Mouse (Mus musculus): Measurements from ENCODE around the gene Gtf2h3.
A peak's percentile ranks its signal among the peaks of the same experiment; 100 is the strongest.
"Not testable (repeated sequence)": the region's sequence is repeated elsewhere in the genome, so short reads cannot be mapped to it uniquely, and the experiment has no call there.

Gene Gtf2h3

DNA sequence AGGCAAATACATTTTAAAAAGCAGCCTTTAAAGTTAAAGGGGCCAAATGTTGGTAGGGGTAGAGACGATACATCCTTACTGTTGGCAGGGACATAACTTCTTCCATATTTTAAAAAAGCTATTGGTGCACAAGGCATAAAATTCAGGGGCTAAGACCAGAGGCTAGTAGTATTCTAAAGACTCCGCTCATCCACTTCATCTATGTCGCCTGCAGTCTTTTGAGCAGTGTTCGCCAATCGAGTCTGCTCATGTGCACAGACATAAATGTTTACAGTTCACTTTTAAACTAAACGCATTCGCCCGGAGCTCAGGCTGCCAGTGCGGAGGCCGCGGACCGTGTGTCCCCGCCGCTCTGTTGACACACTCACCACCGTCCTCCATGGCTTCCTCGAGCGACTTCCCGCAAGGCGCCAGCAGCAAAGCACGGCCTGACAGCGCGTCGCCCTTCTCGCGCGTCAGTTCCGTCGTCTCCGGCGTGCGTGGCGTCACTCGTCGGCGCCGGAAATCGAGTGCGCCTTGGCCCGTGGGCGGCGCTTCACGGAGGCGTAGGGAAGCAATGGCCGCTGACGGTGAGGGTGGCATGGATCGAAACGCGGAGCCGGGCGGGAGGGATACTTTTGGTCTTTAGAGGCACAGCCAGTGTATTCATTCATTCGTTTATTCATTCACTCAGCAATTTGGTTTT, at the start of gene Gtf2h3, which contains the start of gene Eif2b1:
Gene Gtf2h3, plus strand, starts transcription at position 508 of the 685 bp plus-strand sequence.
Gene Eif2b1, minus strand, starts transcription at position 499 of the 685 bp plus-strand sequence.
- peak; percentile 85 for DNase-seq (ENCODE audit: low spot score)

- DNase-seq (ENCODE audit: low spot score): no peak
These were observed 49.7 kb upstream of the Gtf2h3 start for GRCm38 (mm10) chr5:124529191-124529651.

DNA sequence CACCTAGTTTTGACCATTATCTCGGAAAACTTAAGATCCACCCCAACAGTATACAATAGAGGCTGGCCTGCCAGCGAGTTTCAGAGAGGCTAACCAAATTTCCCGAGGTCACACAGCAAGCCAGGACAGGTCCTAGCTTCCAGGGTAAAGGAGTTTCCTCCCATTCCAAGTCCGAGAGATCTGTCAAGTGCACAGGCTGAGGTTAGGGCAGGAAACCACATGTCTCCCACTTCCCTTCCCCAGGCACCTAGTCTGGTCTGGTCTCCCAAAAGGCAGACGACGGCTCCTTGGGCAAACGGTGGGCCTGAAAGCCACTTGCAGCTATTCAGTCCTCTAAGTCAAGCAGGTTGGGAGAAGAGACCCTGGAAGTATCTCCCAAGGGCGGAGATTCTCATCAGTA, 49.2 kb upstream of the Gtf2h3 start:
- no peak for DNase-seq (ENCODE audit: low spot score)

GRCm38 (mm10) chr5:124530655-124531582, 48.0 kb upstream of the Gtf2h3 start, which contains the start of gene Rilpl1:
TSS of gene Rilpl1 (minus strand) at chr5:124531391.
- peak; percentile 77 for DNase-seq (ENCODE audit: low spot score)

DNA sequence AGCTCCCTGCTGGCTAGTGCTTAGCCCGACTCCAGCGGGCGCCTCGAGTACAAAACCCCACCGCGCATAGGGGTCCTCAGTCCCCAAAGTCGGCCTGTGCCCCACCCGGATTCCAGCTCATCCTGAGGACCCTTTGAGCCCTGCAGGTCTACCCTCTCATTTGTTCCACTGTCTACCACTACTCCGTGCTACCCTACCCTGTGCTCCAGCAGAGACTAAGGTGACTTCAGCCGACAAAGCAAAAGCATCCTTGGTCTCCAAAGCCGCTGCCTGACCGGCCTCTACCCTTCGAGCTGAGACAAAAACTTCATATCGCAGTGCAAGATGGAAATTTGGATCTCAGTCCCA, 47.4 kb upstream of the Gtf2h3 start:
- DNase-seq (ENCODE audit: low spot score): no peak

GRCm38 (mm10) chr5:124532451-124532850, 46.5 kb upstream of the Gtf2h3 start:
- DNase-seq (ENCODE audit: low spot score): no peak

- no peak for DNase-seq (ENCODE audit: low spot score)
These were observed 43.9 kb upstream of the Gtf2h3 start for GRCm38 (mm10) chr5:124535016-124535415.

- DNase-seq (ENCODE audit: low spot score): no peak
These were observed 42.2 kb upstream of the Gtf2h3 start for GRCm38 (mm10) chr5:124536776-124537175.

DNA sequence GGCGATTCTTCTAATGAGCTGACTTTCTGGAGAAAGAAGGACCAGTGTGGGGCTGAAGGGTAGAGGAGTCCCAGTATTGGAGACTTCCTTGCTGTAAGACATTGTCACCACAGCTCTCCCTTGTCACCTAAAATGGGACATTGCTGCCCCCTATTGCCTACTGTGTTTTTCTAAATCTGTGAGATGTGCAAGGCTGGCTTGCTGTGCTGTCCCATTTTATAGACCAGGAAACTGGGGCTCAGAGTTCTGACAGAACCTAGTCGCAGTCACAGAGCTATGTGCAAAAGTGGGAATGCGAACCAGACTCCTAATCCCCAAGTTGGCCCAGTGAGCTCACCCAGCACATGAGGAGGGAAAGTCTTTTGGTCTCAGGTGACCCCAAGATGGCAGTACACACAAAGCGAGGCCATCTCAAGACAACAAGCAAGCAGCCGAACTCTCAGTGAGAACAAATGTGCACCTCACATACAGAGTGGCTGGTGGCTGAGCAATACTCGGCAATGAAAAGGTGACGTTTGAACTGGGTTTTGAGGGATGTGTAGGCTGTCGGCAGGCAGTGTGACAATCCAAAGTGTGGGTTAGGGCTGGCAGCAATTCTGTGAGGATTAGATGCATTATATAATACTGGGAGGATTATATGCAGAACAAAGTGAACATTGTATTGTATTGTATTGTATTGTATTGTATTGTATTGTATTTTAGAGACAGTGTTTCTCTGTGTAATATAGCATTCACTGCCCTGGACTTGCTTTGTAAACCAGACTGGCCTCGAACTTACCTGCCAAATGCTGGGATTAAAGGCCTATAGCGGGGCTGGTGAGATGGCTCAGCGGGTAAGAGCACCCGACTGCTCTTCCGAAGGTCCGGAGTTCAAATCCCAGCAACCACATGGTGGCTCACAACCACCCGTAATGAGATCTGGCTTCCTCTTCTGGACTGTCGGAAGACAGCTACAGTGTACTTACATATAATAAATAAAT, 39.8 kb upstream of the Gtf2h3 start:
- no peak for DNase-seq (ENCODE audit: low spot score)

DNA sequence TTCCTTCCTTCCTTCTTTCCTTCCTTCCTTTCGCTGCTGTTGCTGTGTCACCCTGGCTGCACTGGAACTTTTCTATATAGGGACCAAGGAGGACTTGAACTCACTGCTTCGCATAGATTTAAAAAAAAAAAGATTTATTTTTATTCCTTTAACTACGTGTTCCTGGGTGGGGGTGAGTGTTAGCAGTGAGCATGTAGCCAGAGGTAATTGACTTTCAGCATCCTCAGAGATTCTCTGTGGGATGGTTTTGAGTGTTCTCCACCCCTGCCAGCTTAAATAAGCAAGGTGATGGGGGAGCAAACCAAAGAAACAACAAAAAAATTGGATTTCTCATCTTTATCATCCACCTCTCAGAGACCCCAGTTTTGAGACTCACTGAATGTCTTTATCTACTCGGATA, 39.0 kb upstream of the Gtf2h3 start:
- no peak for DNase-seq (ENCODE audit: low spot score)

DNA sequence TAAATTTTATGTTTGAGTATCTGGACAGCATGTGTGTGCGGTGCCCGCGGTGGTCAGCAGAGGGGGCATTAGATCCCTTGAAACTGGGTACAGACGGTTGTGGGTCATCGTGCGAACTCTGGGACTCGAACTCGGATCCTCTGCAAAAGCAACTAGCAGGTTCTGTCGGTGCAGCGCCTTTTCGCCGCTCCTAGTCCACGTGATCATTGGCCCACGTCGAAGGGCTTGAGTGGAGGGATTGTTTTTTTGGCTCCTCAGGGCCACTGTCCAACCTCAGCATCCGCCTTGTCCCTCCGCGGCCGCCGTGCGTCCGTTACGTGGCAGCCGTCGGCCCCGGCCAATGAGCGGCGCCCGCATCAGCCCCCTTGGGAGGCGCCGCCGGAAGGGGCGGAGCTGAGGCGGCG, 38.6 kb upstream of the Gtf2h3 start, which contains the start of gene Tmed2:
Gene Tmed2, plus strand, starts transcription at position 313 of the 404 bp plus-strand sequence.
- peak; percentile 94 for DNase-seq (ENCODE audit: low spot score)

DNA sequence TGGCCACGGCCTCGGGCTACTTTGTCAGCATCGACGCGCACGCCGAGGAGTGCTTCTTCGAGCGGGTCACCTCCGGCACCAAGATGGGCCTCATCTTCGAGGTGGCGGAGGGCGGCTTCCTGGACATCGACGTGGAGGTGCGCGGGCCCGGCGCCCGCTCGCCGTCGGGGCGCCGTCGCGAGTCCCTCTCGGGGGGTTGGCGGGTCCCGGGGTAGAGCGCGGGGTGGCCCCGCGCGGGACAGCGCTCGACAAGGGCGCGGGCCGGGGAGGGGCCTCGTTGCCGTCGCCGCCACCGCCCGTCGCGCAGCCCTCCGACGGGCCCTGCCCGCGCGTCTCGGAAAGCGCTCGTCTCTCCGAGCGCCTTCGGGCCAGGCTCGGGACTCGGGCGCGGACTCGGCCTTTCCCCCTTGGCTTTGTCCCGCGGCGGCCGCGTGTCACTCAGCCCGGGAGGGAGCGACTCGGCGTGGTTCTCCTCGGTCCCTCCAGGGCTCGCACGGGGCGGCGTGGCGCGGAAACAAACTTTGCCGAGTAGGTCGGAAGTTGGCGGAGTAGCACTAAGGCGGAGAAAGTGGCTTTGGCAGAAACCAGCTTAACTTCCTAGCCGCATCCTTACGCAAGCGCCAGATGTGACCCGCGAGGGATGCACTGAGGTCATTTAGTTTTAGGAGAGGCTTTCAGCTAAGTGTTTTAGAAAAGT, 37.9 kb upstream of the Gtf2h3 start:
- peak; percentile 59 for DNase-seq (ENCODE audit: low spot score)

- DNase-seq (ENCODE audit: low spot score): no peak
These were observed 37.4 kb upstream of the Gtf2h3 start for GRCm38 (mm10) chr5:124541602-124541973.

DNA sequence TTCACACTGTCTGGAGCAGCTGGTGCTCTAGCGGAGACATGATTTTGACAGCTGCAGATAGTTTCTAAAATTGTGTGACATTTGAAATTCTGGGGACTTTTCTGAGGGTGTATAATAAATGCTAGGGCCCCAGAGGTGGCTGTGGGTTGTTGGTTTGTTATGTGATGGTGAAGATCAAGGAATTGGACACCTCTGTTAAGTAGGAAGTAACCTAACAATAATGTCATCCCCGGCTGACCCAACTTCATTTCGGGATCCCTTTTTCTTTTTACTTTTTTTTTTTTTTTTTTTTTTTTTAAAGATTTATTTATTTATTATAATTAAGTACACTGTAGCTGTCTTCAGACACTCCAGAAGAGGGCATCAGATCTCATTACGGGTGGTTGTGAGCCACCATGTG, 28.2 kb upstream of the Gtf2h3 start:
- DNase-seq (ENCODE audit: low spot score): not testable (repeated sequence)

- DNase-seq (ENCODE audit: low spot score): not testable (repeated sequence)
These were observed 27.4 kb upstream of the Gtf2h3 start for GRCm38 (mm10) chr5:124551349-124552093.

DNA sequence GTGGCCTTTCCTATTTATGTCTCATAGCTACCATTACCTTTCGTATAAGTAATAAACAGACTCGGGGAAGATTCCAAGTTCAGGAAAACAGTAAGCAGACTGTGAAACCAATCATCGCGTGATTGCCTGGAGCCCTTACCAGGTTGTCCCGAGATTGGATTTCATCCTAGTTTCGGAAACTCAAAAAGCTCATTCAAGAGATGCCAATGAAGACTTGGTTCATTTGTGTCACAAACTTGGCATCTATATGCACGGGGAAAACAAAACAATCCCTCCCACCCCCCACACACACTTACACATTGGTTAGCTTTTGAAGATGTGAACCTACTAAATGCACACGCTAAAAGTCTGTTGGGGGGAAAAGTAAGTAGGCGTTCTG, 26.9 kb upstream of the Gtf2h3 start:
- no peak for DNase-seq (ENCODE audit: low spot score)

DNA sequence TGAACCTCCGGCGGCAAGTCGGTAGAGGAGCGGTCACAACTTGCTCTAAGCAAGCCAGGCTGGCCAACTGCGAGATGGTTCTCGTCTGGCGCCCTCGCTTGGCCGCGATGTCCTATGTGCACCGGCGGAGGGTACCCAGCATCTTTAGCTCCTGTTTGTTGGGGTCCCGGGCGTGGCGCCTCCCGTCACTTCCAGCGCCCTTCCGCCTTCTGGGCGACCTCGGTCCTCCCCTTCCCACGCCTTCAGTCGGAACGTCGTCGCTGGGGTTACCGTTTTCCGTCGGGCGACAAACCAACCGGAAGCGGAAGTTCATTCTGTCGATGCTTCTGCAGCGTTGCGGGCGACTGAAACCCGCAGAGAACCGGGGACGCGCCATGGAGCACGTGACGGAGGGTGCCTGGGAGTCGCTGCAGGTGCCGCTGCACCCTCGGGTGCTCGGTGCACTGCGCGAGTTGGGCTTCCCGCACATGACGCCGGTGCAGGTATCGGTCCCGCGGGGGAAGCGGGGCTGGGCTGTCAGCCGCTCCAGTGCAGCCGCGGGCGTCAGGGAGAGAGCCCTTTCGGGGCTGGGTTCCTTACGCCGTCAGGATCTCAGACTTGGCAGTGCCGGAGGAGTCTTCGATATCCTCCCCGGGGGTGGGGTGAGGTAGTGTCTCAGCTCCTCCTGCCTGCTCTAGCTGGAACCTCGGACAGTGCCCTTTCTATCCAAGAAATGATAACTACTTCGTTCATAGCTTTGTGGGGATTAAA, 26.2 kb upstream of the Gtf2h3 start, which contains the start of gene Ddx55:
Gene Ddx55, plus strand, starts transcription at position 307 of the 750 bp plus-strand sequence.
- peak; percentile 76 for DNase-seq (ENCODE audit: low spot score)

DNA sequence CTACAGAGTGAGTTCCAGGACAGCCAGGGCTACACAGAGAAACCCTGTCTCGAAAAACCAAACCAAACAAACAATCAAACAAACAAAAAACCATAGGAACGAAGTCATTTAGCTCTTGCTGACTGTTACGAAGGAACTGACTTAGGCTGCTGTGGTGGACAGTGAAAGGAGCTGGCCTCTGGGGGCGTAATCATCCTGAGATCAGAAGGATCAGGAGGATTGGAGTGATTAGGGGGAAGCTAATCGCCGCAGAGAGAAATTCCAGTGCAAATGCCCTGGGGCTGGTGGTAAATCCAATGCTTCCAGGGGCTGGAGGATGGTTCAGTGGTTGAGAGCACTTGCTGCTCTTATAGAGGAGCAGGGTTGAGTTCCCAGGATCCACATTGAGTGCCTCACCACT, 25.3 kb upstream of the Gtf2h3 start:
- DNase-seq (ENCODE audit: low spot score): no peak

- no peak for DNase-seq (ENCODE audit: low spot score)
These were observed 23.8 kb upstream of the Gtf2h3 start for GRCm38 (mm10) chr5:124555145-124555544.

DNA sequence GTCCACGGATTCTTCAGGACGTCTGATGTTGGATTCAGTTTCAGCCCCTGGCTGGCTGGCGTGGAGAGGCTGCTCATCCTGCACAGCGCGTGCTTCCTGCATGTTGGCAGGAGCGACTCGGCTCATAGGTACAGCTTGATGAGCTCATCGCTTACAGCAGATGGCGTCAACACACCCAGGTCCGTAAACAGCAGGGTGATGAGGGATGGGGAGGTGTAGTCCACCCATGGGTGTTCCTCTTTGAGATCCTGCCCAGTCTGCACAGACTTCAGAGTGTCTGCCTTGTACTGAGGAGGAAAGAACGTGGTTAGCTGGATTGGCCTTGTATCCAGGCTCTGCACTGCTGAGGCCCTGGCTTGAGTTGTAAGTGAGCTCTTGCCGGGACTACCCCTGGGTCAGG, 7.9 kb upstream of the Gtf2h3 start:
- no peak for DNase-seq (ENCODE audit: low spot score)

All from ovary, adult 18-20 months (tissue).